Mouse (Mus musculus): ENCODE data around the gene Cerk. TPM values are rescaled to one million over a fixed set of nuclear protein-coding genes. Genes with fewer than 3 reads are reported as not detected.
"Not testable (repeated sequence)": the region's sequence is repeated elsewhere in the genome, so short reads cannot be mapped to it uniquely, and the experiment has no call there.

The Cerk gene
- polyA plus RNA-seq, 1 experiment = 0.06 TPM

DNA sequence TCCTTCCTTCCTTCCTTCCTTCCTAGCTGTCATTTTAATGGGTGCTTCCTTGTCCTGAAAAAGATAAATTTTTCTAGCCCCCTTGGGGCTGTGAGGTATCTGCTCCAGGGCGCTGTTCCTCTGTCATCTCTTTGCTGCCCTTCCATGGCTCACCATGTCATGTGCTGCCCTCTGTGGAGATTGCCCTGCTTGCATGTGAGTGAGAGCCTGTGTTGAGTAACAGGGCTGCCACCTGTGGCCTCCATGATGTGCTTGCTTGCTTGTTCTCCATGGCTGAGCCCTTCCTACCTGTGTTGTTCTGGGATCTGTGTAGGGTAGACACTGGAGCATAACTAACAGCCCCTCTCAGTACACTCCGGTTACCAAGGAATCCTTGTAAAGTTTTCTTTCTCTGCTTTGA lies 41.0 kb upstream of the Cerk start:
- peaks cover 3% of the 10 kb centered on the region; the same call in 1 of the 2 replicates for H3K9me3 ChIP-seq (ENCODE audit: control insufficient read depth, low read length)
- H3K4me3 ChIP-seq (replicated peaks) = no peak overlapping the region
- H3K36me3 ChIP-seq (ENCODE audit: control insufficient read depth) = no peaks in the 10 kb centered on the region; the same call in 1 of the 2 replicates
- peaks cover 6% of the 10 kb centered on the region for H3K4me1 ChIP-seq (ENCODE audit: control insufficient read depth)
- TF ChIP-seq GATA1 (IDR thresholded peaks at IDR 0.05; ENCODE audit: low read length) = no peak
- TF ChIP-seq TAL1 (IDR thresholded peaks at IDR 0.05; ENCODE audit: low read length) = no peak
- no peaks in the 10 kb centered on the region for H3K27me3 ChIP-seq (ENCODE audit: control insufficient read depth)

DNA sequence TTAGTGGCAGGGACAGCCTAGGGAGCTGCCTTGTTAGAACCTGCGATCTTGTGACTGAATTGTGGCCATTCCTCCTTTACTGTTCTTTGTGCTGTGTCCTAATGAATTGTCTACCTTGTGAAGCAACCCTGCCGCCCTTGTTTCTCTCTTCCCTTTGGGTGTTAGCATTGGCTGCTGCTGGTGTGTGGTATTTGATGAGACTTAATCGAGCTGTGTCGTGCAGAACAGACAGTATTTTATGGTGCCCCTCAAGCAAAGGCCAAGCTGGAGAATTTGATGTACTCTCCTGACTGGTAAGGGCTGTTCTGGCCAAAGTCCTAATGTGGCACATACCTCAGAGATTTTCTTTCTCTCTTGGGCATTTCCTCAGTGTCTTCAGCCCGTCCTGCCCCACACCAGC lies 40.3 kb upstream of the Cerk start:
- Histone ChIP-seq H3K27me3 (ENCODE audit: control insufficient read depth) (no peaks in the 10 kb centered on the region), H3K4me3 (replicated peaks) (no peak overlapping the region), H3K36me3 (ENCODE audit: control insufficient read depth) (no peaks in the 10 kb centered on the region; the same call in 1 of the 2 replicates), H3K9me3 (ENCODE audit: control insufficient read depth, low read length) (peaks cover 3% of the 10 kb centered on the region; the same call in 1 of the 2 replicates), H3K4me1 (ENCODE audit: control insufficient read depth) (peaks cover 6% of the 10 kb centered on the region)
- no peak for TF ChIP-seq GATA1 (IDR thresholded peaks at IDR 0.05; ENCODE audit: low read length)
- no peak for TF ChIP-seq TAL1 (IDR thresholded peaks at IDR 0.05; ENCODE audit: low read length)

DNA sequence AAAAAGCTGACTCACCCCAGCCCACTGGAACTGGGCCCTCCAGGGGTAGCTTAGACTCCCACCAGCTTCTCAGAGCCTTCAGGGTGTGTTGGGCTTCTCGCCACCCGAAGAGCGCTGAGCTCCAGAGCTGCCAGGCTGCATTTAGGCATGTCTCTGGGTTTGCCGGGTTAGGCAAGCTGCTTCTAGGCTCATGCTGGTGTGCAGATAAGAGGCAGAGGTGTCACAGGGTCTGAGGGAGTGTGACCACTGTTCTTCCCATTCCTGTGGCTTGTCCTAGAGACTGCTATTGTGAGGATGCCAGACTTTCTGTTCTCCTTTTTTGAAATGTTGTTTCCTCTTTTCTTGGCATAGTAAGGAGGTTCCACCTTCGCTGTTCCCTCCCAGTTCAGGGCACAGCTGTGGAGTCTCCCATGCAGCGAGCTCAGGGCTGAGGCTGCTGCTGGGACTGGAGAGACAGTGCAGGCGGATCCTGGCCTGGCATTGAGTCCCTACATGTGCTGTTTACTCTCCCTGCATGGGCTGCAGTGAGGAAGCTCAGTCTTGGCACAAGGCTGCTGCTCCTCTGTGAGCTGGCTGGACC lies 39.1 kb upstream of the Cerk start:
- Histone ChIP-seq H3K9me3 (ENCODE audit: control insufficient read depth, low read length) (peaks cover 3% of the 10 kb centered on the region; the same call in 1 of the 2 replicates), H3K4me1 (ENCODE audit: control insufficient read depth) (peaks cover 6% of the 10 kb centered on the region), H3K4me3 (replicated peaks) (no peak overlapping the region), H3K27me3 (ENCODE audit: control insufficient read depth) (no peaks in the 10 kb centered on the region), H3K36me3 (ENCODE audit: control insufficient read depth) (no peaks in the 10 kb centered on the region; the same call in 1 of the 2 replicates)
- no peak for TF ChIP-seq TAL1 (IDR thresholded peaks at IDR 0.05; ENCODE audit: low read length)
- TF ChIP-seq GATA1 (IDR thresholded peaks at IDR 0.05; ENCODE audit: low read length) = no peak

DNA sequence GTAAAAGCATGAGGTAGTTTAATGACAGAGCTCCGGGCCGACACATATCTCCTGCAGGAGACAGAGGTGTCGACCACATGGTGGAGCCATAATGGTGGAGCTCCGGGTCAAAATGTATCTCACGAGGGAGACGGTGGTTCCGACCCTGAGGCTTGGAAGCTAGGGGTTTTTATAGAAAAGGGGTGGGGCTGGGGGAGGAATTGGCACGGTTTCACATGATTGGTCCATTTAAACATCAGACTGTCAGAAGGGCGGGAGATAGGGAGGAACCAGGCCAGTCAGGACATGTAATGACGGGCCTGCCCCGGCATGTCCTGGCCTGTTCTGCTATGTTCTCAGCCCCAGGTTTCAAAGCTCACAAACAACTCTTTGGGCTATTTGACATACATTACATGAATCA lies 36.0 kb upstream of the Cerk start:
- H3K36me3 ChIP-seq (ENCODE audit: control insufficient read depth); H3K4me1 ChIP-seq (ENCODE audit: control insufficient read depth); H3K4me3 ChIP-seq (replicated peaks); H3K9me3 ChIP-seq (ENCODE audit: control insufficient read depth, low read length); H3K27me3 ChIP-seq (ENCODE audit: control insufficient read depth): not testable (repeated sequence)

DNA sequence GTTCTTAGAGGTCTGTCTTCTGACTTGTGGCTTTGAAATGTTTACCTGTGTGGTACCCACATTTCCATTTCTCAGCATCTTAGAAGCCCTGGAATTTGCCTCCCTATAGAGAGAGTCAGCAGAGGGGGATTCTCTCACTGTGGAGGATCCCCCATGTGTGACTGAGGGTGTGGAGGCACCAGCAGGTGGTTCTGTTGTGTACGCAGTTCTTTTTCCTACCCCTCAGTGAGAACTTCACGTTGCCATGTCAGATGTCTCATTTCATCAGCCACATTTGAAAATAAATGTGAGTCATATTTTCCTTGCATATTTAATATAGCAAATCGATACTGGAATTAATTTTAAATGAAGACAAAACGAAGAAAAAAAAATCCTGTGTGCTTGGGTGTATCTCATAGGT lies 35.4 kb upstream of the Cerk start:
- Histone ChIP-seq H3K9me3 (ENCODE audit: control insufficient read depth, low read length) (peaks cover 3% of the 10 kb centered on the region; the same call in 1 of the 2 replicates), H3K36me3 (ENCODE audit: control insufficient read depth) (no peaks in the 10 kb centered on the region; the same call in 1 of the 2 replicates)

DNA sequence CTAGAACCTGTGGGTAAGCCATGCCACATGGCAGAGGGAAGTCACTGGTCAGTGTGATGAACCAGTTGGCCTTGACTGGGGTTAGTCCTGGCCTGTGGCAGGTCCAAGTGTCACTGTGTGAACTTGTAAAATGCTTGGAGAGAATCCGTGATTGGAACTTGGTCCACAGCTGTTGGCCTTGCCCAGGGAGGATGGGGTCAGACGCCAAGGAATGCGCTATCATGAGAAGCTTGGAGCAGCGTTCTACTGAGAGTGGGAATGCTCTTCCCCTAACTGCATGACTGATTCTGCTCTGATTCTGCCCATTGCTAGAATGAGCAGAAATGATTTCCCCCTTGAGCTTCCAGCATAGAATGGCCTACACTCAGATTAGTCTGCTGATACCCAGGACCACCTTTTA lies 34.8 kb upstream of the Cerk start:
- Histone ChIP-seq H3K4me3 (replicated peaks) (no peak overlapping the region), H3K27me3 (ENCODE audit: control insufficient read depth) (no peaks in the 10 kb centered on the region)
- TF ChIP-seq TAL1 (IDR thresholded peaks at IDR 0.05; ENCODE audit: low read length) (no peak), GATA1 (IDR thresholded peaks at IDR 0.05; ENCODE audit: low read length) (no peak)

More for the DNA sequence above, 35.4 kb upstream of the Cerk start:
- peaks cover 4% of the 10 kb centered on the region for H3K4me1 ChIP-seq (ENCODE audit: control insufficient read depth)
- H3K27me3 ChIP-seq (ENCODE audit: control insufficient read depth) = no peaks in the 10 kb centered on the region
- no peak overlapping the region for H3K4me3 ChIP-seq (replicated peaks)
- TF ChIP-seq TAL1 (IDR thresholded peaks at IDR 0.05; ENCODE audit: low read length) = no peak
- TF ChIP-seq GATA1 (IDR thresholded peaks at IDR 0.05; ENCODE audit: low read length) = no peak

DNA sequence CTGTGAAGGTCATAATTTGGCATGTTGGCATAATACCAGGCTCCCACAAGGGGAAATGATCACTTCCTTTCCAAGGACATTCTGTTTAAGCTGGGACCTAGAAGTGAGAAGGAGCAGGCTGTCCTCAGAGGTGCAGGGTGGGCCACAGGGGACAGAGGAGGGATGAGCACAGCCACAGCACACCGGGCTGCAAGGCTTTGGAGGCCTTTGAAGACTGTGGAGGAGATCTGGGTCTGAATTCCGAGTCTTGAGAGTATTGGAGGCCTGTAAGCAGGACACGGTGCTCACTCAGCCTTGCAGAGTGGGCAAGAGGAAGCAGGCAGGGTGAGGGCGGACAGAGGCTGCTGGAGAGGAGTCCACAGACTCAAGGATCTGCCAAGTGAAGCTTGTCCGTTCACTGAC lies 34.3 kb upstream of the Cerk start:
- Histone ChIP-seq H3K27me3 (ENCODE audit: control insufficient read depth) (no peaks in the 10 kb centered on the region), H3K4me3 (replicated peaks) (no peak overlapping the region), H3K9me3 (ENCODE audit: control insufficient read depth, low read length) (peaks cover 3% of the 10 kb centered on the region; the same call in 1 of the 2 replicates), H3K36me3 (ENCODE audit: control insufficient read depth) (no peaks in the 10 kb centered on the region; the same call in 1 of the 2 replicates), H3K4me1 (ENCODE audit: control insufficient read depth) (peaks cover 8% of the 10 kb centered on the region)
- TF ChIP-seq GATA1 (IDR thresholded peaks at IDR 0.05; ENCODE audit: low read length) = no peak
- TF ChIP-seq TAL1 (IDR thresholded peaks at IDR 0.05; ENCODE audit: low read length) = no peak

More for the DNA sequence above, 34.8 kb upstream of the Cerk start:
- H3K4me1 ChIP-seq (ENCODE audit: control insufficient read depth) = peaks cover 4% of the 10 kb centered on the region
- no peaks in the 10 kb centered on the region; the same call in 1 of the 2 replicates for H3K36me3 ChIP-seq (ENCODE audit: control insufficient read depth)
- peaks cover 3% of the 10 kb centered on the region; the same call in 1 of the 2 replicates for H3K9me3 ChIP-seq (ENCODE audit: control insufficient read depth, low read length)

DNA sequence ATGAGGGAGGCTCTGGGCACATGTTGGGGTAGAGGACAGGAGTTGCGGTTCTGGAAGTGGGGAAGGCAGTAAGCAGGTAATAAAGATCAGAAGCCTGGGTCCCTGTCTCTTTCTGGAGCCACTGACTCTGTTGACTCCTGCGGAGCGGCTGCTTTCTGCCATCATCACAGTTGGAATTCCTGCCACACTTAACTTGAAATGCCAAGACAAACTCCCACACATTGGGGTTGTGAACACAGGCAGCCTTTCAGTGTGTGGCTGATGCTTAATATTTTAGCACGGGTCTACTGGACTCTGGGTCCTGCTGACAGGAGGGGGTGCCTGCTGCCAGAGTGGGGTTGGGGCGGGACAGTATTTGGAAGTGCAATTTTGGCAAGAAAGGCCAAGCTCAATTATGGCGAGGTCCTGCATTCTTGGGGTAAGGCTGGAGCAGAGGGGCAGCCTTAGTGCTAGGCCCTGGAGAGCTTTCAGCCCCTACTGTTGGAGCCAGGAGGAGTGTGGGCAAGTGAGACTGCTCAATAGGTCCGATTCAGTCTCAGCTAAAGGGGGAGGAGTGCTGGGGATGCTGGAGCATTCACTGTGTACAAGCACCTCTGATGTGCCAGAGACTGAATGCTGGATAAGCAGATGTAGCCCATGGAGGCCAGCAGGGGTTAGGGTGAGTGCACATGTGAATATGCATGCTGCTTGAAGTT lies 33.7 kb upstream of the Cerk start:
- no peak for TF ChIP-seq GATA1 (IDR thresholded peaks at IDR 0.05; ENCODE audit: low read length)
- Histone ChIP-seq H3K9me3 (ENCODE audit: control insufficient read depth, low read length) (peaks cover 3% of the 10 kb centered on the region; the same call in 1 of the 2 replicates), H3K36me3 (ENCODE audit: control insufficient read depth) (no peaks in the 10 kb centered on the region; the same call in 1 of the 2 replicates), H3K27me3 (ENCODE audit: control insufficient read depth) (no peaks in the 10 kb centered on the region), H3K4me3 (replicated peaks) (no peak overlapping the region), H3K4me1 (ENCODE audit: control insufficient read depth) (peaks cover 14% of the 10 kb centered on the region)

DNA sequence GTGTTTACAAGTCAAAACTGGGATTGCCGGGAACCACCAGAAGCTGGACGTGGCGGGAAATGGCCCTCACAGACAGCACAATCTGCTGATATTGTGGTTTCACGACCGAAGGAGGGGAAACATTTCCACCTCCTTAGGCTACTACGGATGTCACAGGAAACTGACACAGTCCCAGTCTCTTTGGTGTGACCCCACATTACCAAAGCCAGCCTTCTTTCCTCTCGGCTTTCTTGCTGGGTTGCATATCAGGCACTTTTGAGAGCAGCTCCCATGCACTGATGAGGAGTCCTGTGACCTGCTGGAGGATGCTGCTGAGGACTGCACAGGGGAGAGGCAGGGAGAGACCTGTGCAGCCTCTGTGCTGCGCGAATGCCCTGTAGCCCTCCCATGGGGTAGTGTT lies 30.7 kb upstream of the Cerk start:
- not testable (repeated sequence) for H3K4me3 ChIP-seq (replicated peaks); H3K36me3 ChIP-seq (ENCODE audit: control insufficient read depth); H3K9me3 ChIP-seq (ENCODE audit: control insufficient read depth, low read length); H3K27me3 ChIP-seq (ENCODE audit: control insufficient read depth)
- peaks cover 32% of the 10 kb centered on the region for H3K4me1 ChIP-seq (ENCODE audit: control insufficient read depth)

Data from erythroblast, embryonic 14.5 days (primary cell).